ENCODE assay signal across 8 mouse cellular contexts in genomic region chr9:59487331-59487730, GRCm38 (mm10). TPM values are rescaled to one million over a fixed set of nuclear protein-coding genes. Genes with fewer than 3 reads are reported as not detected.
DNase-seq lines count a peak whose midpoint lies in the region; ATAC-seq and TF ChIP-seq lines count a peak whose summit lies in the region.

No protein-coding gene starts in this region.

- no peak for TF ChIP-seq EP300 in stomach, postnatal 0 days (optimal IDR thresholded peaks at IDR 0.05)

- H3K27me3 ChIP-seq in testis, adult 2 months (ENCODE audit: control insufficient read depth, insufficient read depth, low read length): no peaks in the 10 kb centered on the region
- H3K27me3 ChIP-seq in limb, embryonic 13.5 days: no peaks in the 10 kb centered on the region
- H3K27me3 ChIP-seq in stomach, postnatal 0 days (ENCODE audit: control insufficient read depth, insufficient read depth, low read length): no peaks in the 10 kb centered on the region

- peak; percentile 8 for DNase-seq in embryo, embryonic 10.5 days (ENCODE audit: low spot score)
- no peak for DNase-seq in embryo, embryonic 10 days (ENCODE audit: low spot score)
- DNase-seq in testis, postnatal 10 days (ENCODE audit: low spot score): no peak
- peak; percentile 15 for DNase-seq in stomach, postnatal 0 days (ENCODE audit: low spot score)
- no peak for DNase-seq in gastrocnemius, adult 8-10 months (ENCODE audit: low spot score in 2 of 2)
- DNase-seq in urinary bladder, postnatal 4 days (ENCODE audit: low spot score in 2 of 2): no peak

- H3K9ac ChIP-seq in limb, embryonic 13.5 days: peak overlapping the region; percentile 99
- peak overlapping the region; percentile 96; the same call in 1 of the 2 replicates for H3K9ac ChIP-seq in stomach, postnatal 0 days (ENCODE audit: low read length)

- ATAC-seq in limb, embryonic 13.5 days (ENCODE audit: low FRiP score, low read depth): no peak
- no peak for ATAC-seq in stomach, postnatal 0 days (ENCODE audit: low FRiP score, low TSS enrichment)

- H3K4me3 ChIP-seq in testis, adult 2 months (ENCODE audit: control insufficient read depth, low read depth, low read length): peak overlapping the region; percentile 95
- peak overlapping the region; percentile 100 for H3K4me3 ChIP-seq in limb, embryonic 13.5 days
- peak overlapping the region; percentile 90 for H3K4me3 ChIP-seq in stomach, postnatal 0 days (ENCODE audit: low read depth, low read length)

- TF ChIP-seq POLR2A in testis, adult 2 months (IDR thresholded peaks at IDR 0.05; ENCODE audit: control insufficient read depth, low read depth, low read length): no peak

- H3K4me2 ChIP-seq in limb, embryonic 13.5 days (replicated peaks): peak overlapping the region; percentile 69
- H3K4me2 ChIP-seq in stomach, postnatal 0 days (replicated peaks; ENCODE audit: low read depth): peak overlapping the region; percentile 56

- H3K9me3 ChIP-seq in limb, embryonic 13.5 days: no peaks in the 10 kb centered on the region
- no peaks in the 10 kb centered on the region for H3K9me3 ChIP-seq in stomach, postnatal 0 days (ENCODE audit: control insufficient read depth, low read length)

- H3K36me3 ChIP-seq in testis, adult 2 months (ENCODE audit: control insufficient read depth, insufficient read depth, low read length): 0 out of 2 replicates have a peak, but pooled peaks cover 2% of the 10 kb centered on the region
- no peaks in the 10 kb centered on the region for H3K36me3 ChIP-seq in limb, embryonic 13.5 days
- no peaks in the 10 kb centered on the region for H3K36me3 ChIP-seq in stomach, postnatal 0 days (ENCODE audit: control insufficient read depth, insufficient read depth, low read length)

- peaks cover 3% of the 10 kb centered on the region; the same call in 1 of the 2 replicates for H3K4me1 ChIP-seq in testis, adult 2 months (ENCODE audit: control insufficient read depth, insufficient read depth, low read length)
- H3K4me1 ChIP-seq in limb, embryonic 13.5 days: peaks cover 11% of the 10 kb centered on the region; the same call in 1 of the 2 replicates
- H3K4me1 ChIP-seq in stomach, postnatal 0 days (replicated peaks; ENCODE audit: control insufficient read depth, insufficient read depth): no peaks in the 10 kb centered on the region

- no peak for TF ChIP-seq CTCF in testis, adult 2 months (IDR thresholded peaks at IDR 0.05; ENCODE audit: control insufficient read depth, insufficient read depth, insufficient replicate concordance, low read depth, low read length)
- TF ChIP-seq CTCF in stomach, postnatal 0 days (IDR thresholded peaks at IDR 0.05; ENCODE audit: low read depth): no peak

- peak overlapping the region; percentile 91 for H3K27ac ChIP-seq in testis, adult 2 months (ENCODE audit: control insufficient read depth, insufficient read depth, low read depth, low read length)
- H3K27ac ChIP-seq in limb, embryonic 13.5 days: peak overlapping the region; percentile 98; the same call in 1 of the 2 replicates
- H3K27ac ChIP-seq in stomach, postnatal 0 days (replicated peaks): peak overlapping the region; percentile 99

RNA-seq across cellular contexts. Expression of gene Arih1, which starts 0.9 kb away (rescaled TPM):
- polyA plus RNA-seq in testis, adult 2 months (2012; rRNA removed): 150 and 160 TPM in 2 replicates
- 19.0 and 19.2 TPM in 2 replicates for polyA plus RNA-seq in limb, embryonic 13.5 days (2015; fragmentation: Nextera tagmentation; extraction: Ambion mirVana)
- polyA plus RNA-seq in stomach, postnatal 0 days (2015; fragmentation: Nextera tagmentation; extraction: Ambion mirVana): 4.9 and 8.1 TPM in 2 replicates
- total RNA-seq in gastrocnemius, adult 8-10 months (2022): 100 to 1,000 TPM; 101 to 124 (median 111) TPM

RNA-seq across cellular contexts. Expression of gene Hexa, which starts 52.0 kb away (rescaled TPM):
- polyA plus RNA-seq in testis, adult 2 months (2012; rRNA removed): 100 and 116 TPM in 2 replicates
- 73.2 and 76.8 TPM in 2 replicates for polyA plus RNA-seq in limb, embryonic 13.5 days (2015; fragmentation: Nextera tagmentation; extraction: Ambion mirVana)
- 39.2 and 42.3 TPM in 2 replicates for polyA plus RNA-seq in stomach, postnatal 0 days (2015; fragmentation: Nextera tagmentation; extraction: Ambion mirVana)
- total RNA-seq in gastrocnemius, adult 8-10 months (2022): 10 to 100 TPM; 36.4 to 39.3 (median 39.1) TPM

RNA-seq across cellular contexts. Expression of gene Tmem202, which starts 52.3 kb away (rescaled TPM):
- polyA plus RNA-seq in testis, adult 2 months (2012; rRNA removed): 66.9 and 71.6 TPM in 2 replicates
- polyA plus RNA-seq in limb, embryonic 13.5 days (2015; fragmentation: Nextera tagmentation; extraction: Ambion mirVana): 0.18 and 0.29 TPM in 2 replicates
- polyA plus RNA-seq in stomach, postnatal 0 days (2015; fragmentation: Nextera tagmentation; extraction: Ambion mirVana): 0.25 and 0.59 TPM in 2 replicates
- under 1 TPM in 3 of 4 experiments, not detected in 1; 0.36 to 0.86 (median 0.54) TPM for total RNA-seq in gastrocnemius, adult 8-10 months (2022)

Comparison
In these comparisons a context has a peak if more than half of its experiments do, and no peak if none do; other contexts are left out.
1. DNase-seq: peak in embryo, embryonic 10.5 days (single experiment) and stomach, postnatal 0 days (single experiment); none in embryo, embryonic 10 days (single experiment), testis, postnatal 10 days (single experiment), gastrocnemius, adult 8-10 months (0 of 2) and urinary bladder, postnatal 4 days (0 of 2).
2. RNA of gene Tmem202, which starts 52.3 kb away (polyA plus RNA-seq): 66.9 to 71.6 TPM in testis, adult 2 months; 0.25 to 0.59 TPM in stomach, postnatal 0 days and 0.18 to 0.29 TPM in limb, embryonic 13.5 days; every median in the first group is over 10 times any median in the second.
3. Peak in every context shown above with its lines, with median percentiles within 50 percentile points of each other: H3K27ac ChIP-seq and H3K4me3 ChIP-seq.